In genomic region chr8:82017792-82018191, GRCm38 (mm10) we compare ENCODE assay signal across 18 mouse cellular contexts.
"Had no signal": no experiment of that assay in that cellular context is flagged by ENCODE, and none has a peak within 500 bp of the region (broad histone marks: within the 10 kb centered on the region; RNA-seq: fewer than 3 reads in every experiment).

No protein-coding gene starts in this region.

- H3K9ac ChIP-seq: liver, embryonic 13.5 days; stomach, embryonic 15.5 days had no signal

- H3K9me3 ChIP-seq: liver, embryonic 13.5 days; stomach, embryonic 15.5 days had no signal

- H3K4me1 ChIP-seq: liver, embryonic 13.5 days; stomach, embryonic 15.5 days had no signal

- H3K27me3 ChIP-seq: liver, embryonic 13.5 days; stomach, embryonic 15.5 days had no signal

- H3K36me3 ChIP-seq: liver, embryonic 13.5 days; stomach, embryonic 15.5 days had no signal

- DNase-seq: kidney, adult 18-20 months; kidney, adult 9 months; kidney, postnatal 14 days; kidney, postnatal 4 days; layer of hippocampus, postnatal 36 days; liver, embryonic 13.5 days; lung, adult 2 months; lung, postnatal 14 days; lung, postnatal 4 days; midbrain, embryonic 14.5 days; retina, postnatal 1 day; right cerebral cortex, postnatal 25 days; spleen, adult 18-20 months; thymus, postnatal 25 days had no signal

- H3K4me3 ChIP-seq: left cerebral cortex, adult 2 months; liver, embryonic 13.5 days; myocyte; stomach, embryonic 15.5 days had no signal

- H3K27ac ChIP-seq: left cerebral cortex, adult 2 months; liver, embryonic 13.5 days; stomach, embryonic 15.5 days had no signal

- H3K4me2 ChIP-seq: liver, embryonic 13.5 days; midbrain, embryonic 11.5 days; stomach, embryonic 15.5 days had no signal
